Mouse (Mus musculus) lung, postnatal 0 days (tissue): ENCODE results near the gene Oas2. TPM values are rescaled to one million over a fixed set of nuclear protein-coding genes. Genes with fewer than 3 reads are reported as not detected.

Experiments
- ATAC-seq: fragments of 200-750 bp; cut with Nextera tagmentation; 2 replicates; pipeline ENCODE4 v1.8.0; 2017; ENCODE audit warnings: moderate library complexity
- DNase-seq: peaks from one replicate; pipeline ENCODE4 v3.0.0-alpha.2; 2016; ENCODE audit warnings: low spot score
- H3K27ac ChIP-seq: fragments of 300-500 bp; sonication (generic); 2 replicates; pipeline ENCODE4 v1.5.1; 2014; ENCODE audit warnings: antibody characterized with exemption, mild to moderate bottlenecking, low read length, mixed read lengths
- H3K27me3 ChIP-seq: fragments of 300-500 bp; sonication (generic); replicated peaks from 2 replicates; pipeline ENCODE4 v1.6.1; 2014; ENCODE audit warnings: low read length, mixed read lengths; ENCODE audit not compliant: insufficient read depth
- H3K36me3 ChIP-seq: fragments of 300-500 bp; sonication (generic); 2 replicates; pipeline ENCODE4 v1.6.1; 2014; ENCODE audit warnings: low read length, mixed read lengths; ENCODE audit not compliant: insufficient read depth
- H3K4me1 ChIP-seq: fragments of 300-500 bp; sonication (generic); 2 replicates; pipeline ENCODE4 v1.6.1; 2014; ENCODE audit warnings: antibody characterized with exemption, low read depth, low read length, mixed read lengths; ENCODE audit not compliant: insufficient read depth
- H3K4me2 ChIP-seq: fragments of 300-500 bp; sonication (generic); replicated peaks from 2 replicates; pipeline ENCODE4 v1.6.1; 2014; ENCODE audit warnings: low read depth, mild to moderate bottlenecking, low read length, moderate library complexity, mixed read lengths
- H3K4me3 ChIP-seq: fragments of 300-500 bp; sonication (generic); 2 replicates; pipeline ENCODE4 v1.5.1; 2014; ENCODE audit warnings: low read depth, low read length
- H3K9ac ChIP-seq: fragments of 300-500 bp; sonication (generic); replicated peaks from 2 replicates; pipeline ENCODE4 v1.6.1; 2014; ENCODE audit warnings: low read depth, mild to moderate bottlenecking
- H3K9me3 ChIP-seq: fragments of 300-500 bp; sonication (generic); 2 replicates; pipeline ENCODE4 v1.6.1; 2016; ENCODE audit warnings: low read length, mixed read lengths
- CTCF ChIP-seq: IDR thresholded peaks from 2 replicates; pipeline ENCODE4 v1.5.1; 2016; ENCODE audit warnings: antibody characterized with exemption, mild to moderate bottlenecking
- EP300 ChIP-seq: IDR thresholded peaks from 2 replicates; pipeline ENCODE4 v1.6.1; 2016; ENCODE audit warnings: antibody characterized with exemption, mild to moderate bottlenecking, control low read depth
- WGBS: fragments of 180-500 bp; shearing (Covaris S2); extraction: QIAGEN DNeasy Blood & Tissue Kit; methylation state at CpG from one replicate; pipeline ENCODE4 v1.1.7; 2014; 5-methylcytosine and 5-hydroxymethylcytosine counted together
- polyA plus RNA-seq: library from polyadenylated mRNA; unstranded; fragments of >200 nt; fragmentation: Nextera tagmentation; extraction: Ambion mirVana; gene quantifications from 2 replicates; pipeline ENCODE4 v1.2.1, GENCODE M21; 2015

The Oas2 gene
- polyA plus RNA-seq, 1 experiment from 2014 or later: 0.31 TPM

DNA sequence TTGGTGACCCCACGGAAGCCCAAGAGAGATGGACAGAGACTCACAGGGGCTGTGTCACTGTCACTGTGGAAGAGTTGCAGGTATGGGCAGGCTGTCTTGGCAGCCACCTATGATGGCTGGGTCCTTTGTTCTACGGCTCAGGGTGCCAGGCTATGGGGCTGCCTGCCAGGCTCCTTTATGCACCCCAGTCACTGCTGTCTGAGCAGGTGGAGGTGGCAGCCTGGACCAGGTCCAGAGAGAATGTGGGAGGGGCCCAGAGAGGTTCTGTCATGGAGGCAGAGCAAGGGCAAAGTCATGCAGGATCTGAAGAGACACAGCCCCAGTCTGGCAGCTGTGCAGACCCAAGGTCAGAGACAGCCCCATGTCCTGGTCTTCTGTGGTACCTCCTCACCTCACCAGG, 46.7 kb downstream of the Oas2 start:
- peaks cover 4% of the 10 kb centered on the region; the same call in 1 of the 2 replicates for H3K27me3 ChIP-seq
- no peaks in the 10 kb centered on the region for H3K4me1 ChIP-seq
- H3K9ac ChIP-seq: no peak overlapping the region
- no peak for DNase-seq
- 74% methylated on average over 2 of the region's 2 CpGs for WGBS
- no peaks in the 10 kb centered on the region for H3K36me3 ChIP-seq
- ATAC-seq: no peak
- TF ChIP-seq CTCF (no peak), EP300 (no peak)
- no peak overlapping the region for H3K4me3 ChIP-seq
- H3K4me2 ChIP-seq: no peak overlapping the region
- no peak overlapping the region for H3K27ac ChIP-seq
- no peaks in the 10 kb centered on the region for H3K9me3 ChIP-seq

- peaks cover 4% of the 10 kb centered on the region; the same call in 1 of the 2 replicates for H3K27me3 ChIP-seq
- no peaks in the 10 kb centered on the region for H3K36me3 ChIP-seq
- H3K4me2 ChIP-seq: no peak overlapping the region
- TF ChIP-seq CTCF: no peak
- TF ChIP-seq EP300: no peak
- no peak overlapping the region for H3K4me3 ChIP-seq
- no peaks in the 10 kb centered on the region for H3K9me3 ChIP-seq
- no peak overlapping the region for H3K27ac ChIP-seq
- DNase-seq (no peak), ATAC-seq (no peak)
- no peak overlapping the region for H3K9ac ChIP-seq
- WGBS: 78% methylated on average over 4 of the region's 4 CpGs
- H3K4me1 ChIP-seq: no peaks in the 10 kb centered on the region
Measured at GRCm38 (mm10) chr5:120702421-120702820, 47.2 kb downstream of the Oas2 start.

DNA sequence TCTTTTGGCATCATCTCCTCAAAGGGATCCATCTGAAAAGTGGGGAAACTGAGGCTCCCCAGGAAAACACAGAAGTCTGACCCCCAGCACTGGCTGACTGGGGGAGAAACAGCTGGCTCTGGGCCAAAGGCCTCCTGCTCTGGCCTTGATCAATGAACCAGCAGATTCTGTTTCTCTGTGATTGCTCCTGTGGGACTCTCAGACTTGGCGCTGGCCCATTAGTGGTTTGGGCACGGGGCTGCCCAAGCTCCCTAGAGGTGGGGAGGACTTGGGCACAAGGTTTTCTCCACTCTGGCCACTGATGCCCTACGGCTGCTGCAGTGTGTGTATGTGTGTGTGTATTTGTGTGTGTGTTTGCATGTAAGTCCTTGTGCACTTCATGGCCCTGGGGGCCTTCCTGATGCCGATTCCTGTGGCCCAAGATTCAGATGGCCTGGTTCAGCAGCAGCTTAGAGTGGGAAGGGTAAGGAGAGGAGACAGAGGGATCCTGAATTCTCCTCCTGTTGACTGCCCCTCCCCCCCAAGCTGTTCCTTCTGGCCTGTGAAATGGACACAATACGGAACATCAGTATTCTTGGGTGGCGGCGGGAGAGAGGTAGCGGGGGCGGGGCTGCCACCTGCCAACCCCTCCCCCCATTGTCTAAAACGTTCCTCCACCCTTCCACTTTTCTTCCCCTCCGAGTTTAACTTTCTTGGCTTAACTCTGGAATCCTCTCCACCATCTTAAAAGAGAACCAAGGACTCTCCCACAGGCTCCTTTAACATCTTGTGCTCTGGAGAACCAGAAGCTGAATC, 48.5 kb downstream of the Oas2 start:
- WGBS: 51% methylated on average over 11 of the region's 11 CpGs

DNA sequence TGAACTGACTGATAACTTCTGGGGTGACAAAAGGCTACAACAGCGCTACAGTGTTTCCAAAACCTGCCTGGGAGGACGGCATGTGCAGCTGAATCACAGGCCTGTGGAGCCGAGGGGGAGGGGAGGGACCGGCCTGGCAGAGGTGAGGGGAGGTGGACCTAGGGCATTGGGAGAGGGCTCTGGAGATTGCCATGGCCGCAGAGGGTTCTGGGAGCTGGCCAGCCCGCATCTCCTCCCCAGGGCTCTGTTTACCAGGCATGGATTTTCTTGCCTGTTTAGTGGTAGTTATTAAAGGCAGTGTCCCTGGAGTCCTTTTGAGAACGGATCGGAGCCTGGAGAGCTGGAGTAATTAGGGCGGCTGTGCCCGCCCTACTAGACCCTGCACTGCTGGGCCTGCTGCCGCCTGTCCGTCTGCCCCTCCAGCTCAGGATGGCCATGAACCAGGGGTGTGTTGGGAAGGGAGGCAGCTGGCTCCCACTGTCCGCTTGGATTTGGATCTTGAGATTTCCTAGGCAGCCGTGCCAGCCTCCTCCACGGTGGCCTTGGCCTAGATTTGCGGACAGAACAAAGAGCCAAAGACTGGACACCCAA, 50.8 kb downstream of the Oas2 start:
- peaks cover 26% of the 10 kb centered on the region for H3K27me3 ChIP-seq
- no peak overlapping the region for H3K9ac ChIP-seq
- H3K4me2 ChIP-seq: no peak overlapping the region
- H3K4me1 ChIP-seq: no peaks in the 10 kb centered on the region
- no peaks in the 10 kb centered on the region for H3K36me3 ChIP-seq
- H3K4me3 ChIP-seq: no peak overlapping the region
- TF ChIP-seq CTCF (no peak), EP300 (no peak)
- H3K27ac ChIP-seq: no peak overlapping the region
- 51% methylated on average over 16 of the region's 16 CpGs for WGBS
- DNase-seq: no peak
- ATAC-seq: no peak
- H3K9me3 ChIP-seq: no peaks in the 10 kb centered on the region

More for the DNA sequence above, 48.5 kb downstream of the Oas2 start:
- Histone ChIP-seq H3K4me3 (no peak overlapping the region), H3K36me3 (no peaks in the 10 kb centered on the region), H3K9me3 (no peaks in the 10 kb centered on the region), H3K4me2 (no peak overlapping the region), H3K27ac (no peak overlapping the region), H3K27me3 (peaks cover 4% of the 10 kb centered on the region; the same call in 1 of the 2 replicates), H3K4me1 (no peaks in the 10 kb centered on the region), H3K9ac (no peak overlapping the region)
- TF ChIP-seq CTCF: no peak
- TF ChIP-seq EP300: no peak
- ATAC-seq (no peak), DNase-seq (no peak)

DNA sequence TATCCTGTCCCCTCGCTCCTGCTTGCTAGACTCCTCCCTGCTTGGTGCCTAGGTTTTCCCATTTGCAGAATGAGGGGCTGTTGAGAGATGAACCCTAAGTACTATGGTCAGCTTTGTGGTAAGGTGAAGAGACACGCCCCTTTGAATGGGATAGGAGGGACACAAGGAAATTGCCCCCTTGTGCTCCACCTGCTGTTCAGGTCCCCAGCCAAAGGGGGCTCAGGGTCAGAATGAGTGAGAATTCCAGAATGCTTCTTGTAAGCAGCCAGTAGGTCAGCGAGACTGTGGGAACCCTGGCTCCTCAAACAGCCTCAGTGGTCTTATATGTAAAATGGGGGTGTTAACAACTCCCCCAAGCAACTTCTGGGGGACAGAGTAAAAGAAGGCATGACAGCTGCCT, 51.5 kb downstream of the Oas2 start:
- DNase-seq: no peak

DNA sequence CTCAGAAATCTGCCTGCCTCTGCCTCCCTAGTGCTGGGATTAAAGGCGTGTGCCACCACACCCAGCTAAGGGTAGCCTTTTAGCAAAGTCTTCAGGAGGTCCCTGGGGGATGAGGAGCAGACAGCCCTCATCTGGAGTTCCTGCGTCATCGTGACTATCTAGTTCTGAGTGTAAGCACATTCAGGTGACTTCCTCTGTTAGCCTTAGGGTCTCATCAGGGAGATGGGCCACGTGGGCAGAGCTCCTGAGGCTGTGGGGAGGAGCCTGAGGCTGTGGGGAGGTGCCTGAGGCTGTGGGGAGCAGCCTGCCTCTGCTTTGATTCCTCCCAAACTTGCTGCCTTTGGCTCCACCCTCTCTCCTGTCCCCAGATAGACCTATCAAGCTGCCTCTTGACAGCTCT, 52.8 kb downstream of the Oas2 start:
- no peak overlapping the region for H3K4me3 ChIP-seq
- H3K4me2 ChIP-seq: no peak overlapping the region
- no peaks in the 10 kb centered on the region for H3K36me3 ChIP-seq
- WGBS: 55% methylated on average over 4 of the region's 4 CpGs
- ATAC-seq: no peak
- peaks cover 31% of the 10 kb centered on the region for H3K27me3 ChIP-seq
- DNase-seq: no peak
- H3K9me3 ChIP-seq: no peaks in the 10 kb centered on the region
- no peak overlapping the region for H3K9ac ChIP-seq
- TF ChIP-seq EP300 (no peak), CTCF (no peak)
- H3K4me1 ChIP-seq: no peaks in the 10 kb centered on the region
- no peak overlapping the region for H3K27ac ChIP-seq

More for the DNA sequence above, 51.5 kb downstream of the Oas2 start:
- H3K4me2 ChIP-seq: no peak overlapping the region
- H3K27ac ChIP-seq: no peak overlapping the region
- no peak overlapping the region for H3K9ac ChIP-seq
- no peaks in the 10 kb centered on the region for H3K9me3 ChIP-seq
- ATAC-seq: no peak
- H3K27me3 ChIP-seq: peaks cover 31% of the 10 kb centered on the region
- no peak overlapping the region for H3K4me3 ChIP-seq
- no peaks in the 10 kb centered on the region for H3K4me1 ChIP-seq
- TF ChIP-seq CTCF (no peak), EP300 (no peak)
- 53% methylated on average over 3 of the region's 3 CpGs for WGBS
- H3K36me3 ChIP-seq: no peaks in the 10 kb centered on the region
